Mouse (Mus musculus) hindbrain, postnatal 0 days (tissue): Measurements from ENCODE around the gene Klhdc2. TPM values are rescaled to one million over a fixed set of nuclear protein-coding genes. Genes with fewer than 3 reads are reported as not detected.

Source experiments
- ATAC-seq: fragments of 200-750 bp; cut with Nextera tagmentation; 2 replicates; pipeline ENCODE4 v1.8.0; 2017; ENCODE audit warnings: mild to moderate bottlenecking, moderate TSS enrichment, moderate library complexity
- DNase-seq: peaks from one replicate; pipeline ENCODE4 v3.0.0-alpha.2; 2015; ENCODE audit warnings: low spot score
- H3K27ac ChIP-seq: fragments of 300-500 bp; sonication (generic); 2 replicates; pipeline ENCODE4 v1.5.1; 2014; ENCODE audit warnings: mild to moderate bottlenecking
- H3K27me3 ChIP-seq: fragments of 300-500 bp; sonication (generic); 2 replicates; pipeline ENCODE4 v1.6.1; 2014; ENCODE audit warnings: low read length, mixed read lengths; ENCODE audit not compliant: insufficient read depth
- H3K36me3 ChIP-seq: fragments of 300-500 bp; sonication (generic); 2 replicates; pipeline ENCODE4 v1.6.1; 2014; ENCODE audit warnings: low read length, mixed read lengths; ENCODE audit not compliant: insufficient read depth
- H3K4me1 ChIP-seq: fragments of 300-500 bp; sonication (generic); 2 replicates; pipeline ENCODE4 v1.6.1; 2014; ENCODE audit warnings: antibody characterized with exemption, low read length, mixed read lengths; ENCODE audit not compliant: insufficient read depth
- H3K4me2 ChIP-seq: fragments of 300-500 bp; sonication (generic); 2 replicates; pipeline ENCODE4 v1.6.1; 2014; ENCODE audit warnings: low read depth, mild to moderate bottlenecking, low read length, moderate library complexity, mixed read lengths
- H3K4me3 ChIP-seq: fragments of 300-500 bp; sonication (generic); 2 replicates; pipeline ENCODE4 v1.5.1; 2014; ENCODE audit warnings: low read length
- H3K9ac ChIP-seq: fragments of 300-500 bp; sonication (generic); replicated peaks from 2 replicates; pipeline ENCODE4 v1.6.1; 2014; ENCODE audit warnings: mild to moderate bottlenecking, low read length, moderate library complexity, mixed read lengths
- H3K9me3 ChIP-seq: fragments of 300-500 bp; sonication (generic); 2 replicates; pipeline ENCODE4 v1.6.1; 2016; ENCODE audit warnings: low read length, mixed read lengths
- CTCF ChIP-seq: IDR thresholded peaks from 2 replicates; pipeline ENCODE4 v1.5.1; 2016; ENCODE audit warnings: antibody characterized with exemption, control low read depth, low read depth
- WGBS: fragments of 180-500 bp; shearing (Covaris S2); extraction: QIAGEN DNeasy Blood & Tissue Kit; methylation state at CpG from one replicate; pipeline ENCODE4 v1.1.7; 2014; 5-methylcytosine and 5-hydroxymethylcytosine counted together
- polyA plus RNA-seq: library from polyadenylated mRNA; unstranded; fragments of >200 nt; fragmentation: Nextera tagmentation; extraction: Ambion mirVana; gene quantifications from 2 replicates; pipeline ENCODE4 v1.2.1, GENCODE M21; 2015
- total RNA-seq: library from RNA; depleted of rRNA; stranded (reverse); fragments of >200 nt; gene quantifications from 2 replicates; pipeline ENCODE4 v1.2.3, GENCODE M21; 2014; rRNA removed

The Klhdc2 gene
- total and polyA plus RNA-seq, 2 experiments from 2014 or later = 251 to 252 TPM

DNA sequence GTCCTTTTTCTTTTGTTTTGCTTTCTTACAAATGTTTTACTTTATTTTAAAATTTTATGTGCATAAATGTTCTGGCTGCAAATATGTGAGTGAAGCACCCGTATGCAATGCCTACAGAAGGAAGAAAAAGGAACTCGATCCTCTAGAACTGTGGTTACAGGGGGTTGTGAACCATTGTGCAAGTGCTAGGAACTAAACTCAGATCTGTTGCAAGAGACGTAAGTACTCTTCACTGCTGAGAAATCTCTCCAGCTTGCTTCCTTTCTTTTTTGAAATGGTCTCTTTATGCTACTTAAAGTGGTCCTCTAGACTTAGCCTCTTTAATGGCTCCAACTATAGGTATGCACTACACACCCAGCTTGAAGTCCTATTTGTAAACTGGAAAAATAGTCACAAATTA lies 34.7 kb downstream of the Klhdc2 start:
- whole genome bisulfite sequencing = 95% methylated on average over 3 of the region's 3 CpGs
- TF ChIP-seq CTCF = no peak

DNA sequence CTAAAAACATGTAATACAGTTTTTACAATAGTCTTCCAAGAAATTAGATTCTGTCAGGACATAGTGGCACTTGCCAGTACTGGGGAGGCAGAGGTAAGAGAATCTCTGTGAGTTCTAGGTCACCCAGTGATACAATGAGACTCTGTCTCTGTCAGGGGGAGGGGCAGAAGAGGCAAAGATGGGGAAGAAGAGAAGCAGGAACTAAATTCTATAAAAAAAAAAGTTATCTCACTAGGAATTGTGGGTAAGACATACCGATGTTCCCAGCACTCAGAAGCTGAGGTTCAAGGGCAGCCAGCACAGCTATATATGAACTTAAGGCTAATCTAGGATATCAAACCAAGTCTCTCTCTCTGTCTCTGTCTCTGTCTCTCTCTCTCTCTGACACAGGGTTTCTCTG lies 35.7 kb downstream of the Klhdc2 start:
- no peak overlapping the region for H3K4me3 ChIP-seq
- no peak for TF ChIP-seq CTCF

More for the DNA sequence above, 34.7 kb downstream of the Klhdc2 start:
- ATAC-seq (no peak), DNase-seq (no peak)
- Histone ChIP-seq H3K27ac (no peak overlapping the region), H3K4me2 (no peak overlapping the region), H3K9ac (no peak overlapping the region), H3K4me1 (no peaks in the 10 kb centered on the region), H3K36me3 (peaks cover 16% of the 10 kb centered on the region; the same call in 1 of the 2 replicates), H3K9me3 (no peaks in the 10 kb centered on the region), H3K27me3 (no peaks in the 10 kb centered on the region), H3K4me3 (no peak overlapping the region)

DNA sequence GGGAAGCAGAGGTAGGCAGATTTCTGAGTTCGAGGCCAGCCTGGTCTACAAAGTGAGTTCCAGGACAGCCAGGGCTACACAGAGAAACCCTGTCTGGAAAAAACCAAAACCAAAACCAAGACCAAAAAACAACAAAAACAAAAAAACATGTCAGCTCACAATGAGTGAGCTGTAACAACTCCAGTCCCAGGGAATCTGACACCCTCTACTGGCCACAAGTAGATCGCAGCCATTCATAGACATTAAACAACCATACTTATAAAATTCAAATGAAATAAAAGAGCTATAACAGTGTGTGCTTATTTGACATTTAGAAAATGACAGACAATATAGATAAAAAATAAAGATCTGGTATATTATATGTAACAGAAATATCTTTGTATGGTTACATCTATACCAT lies 37.1 kb downstream of the Klhdc2 start:
- peak; percentile 59 for TF ChIP-seq CTCF
- Histone ChIP-seq H3K27me3 (no peaks in the 10 kb centered on the region), H3K27ac (no peak overlapping the region), H3K4me3 (no peak overlapping the region), H3K9me3 (no peaks in the 10 kb centered on the region), H3K4me1 (no peaks in the 10 kb centered on the region), H3K36me3 (peaks cover 24% of the 10 kb centered on the region), H3K4me2 (no peak overlapping the region), H3K9ac (no peak overlapping the region)
- WGBS = 92% methylated on average over 2 of the region's 2 CpGs
- DNase-seq (peak; percentile 51), ATAC-seq (no peak)

More for the DNA sequence above, 35.7 kb downstream of the Klhdc2 start:
- Histone ChIP-seq H3K4me1 (no peaks in the 10 kb centered on the region), H3K9ac (no peak overlapping the region), H3K27ac (no peak overlapping the region), H3K36me3 (peaks cover 23% of the 10 kb centered on the region), H3K4me2 (no peak overlapping the region), H3K27me3 (no peaks in the 10 kb centered on the region), H3K9me3 (no peaks in the 10 kb centered on the region)
- ATAC-seq (no peak), DNase-seq (no peak)
- WGBS = 84% methylated on average over 1 of the region's 1 CpGs

- Histone ChIP-seq H3K27ac (no peak overlapping the region), H3K4me2 (no peak overlapping the region), H3K9ac (no peak overlapping the region), H3K4me1 (no peaks in the 10 kb centered on the region), H3K9me3 (no peaks in the 10 kb centered on the region), H3K36me3 (peaks cover 33% of the 10 kb centered on the region), H3K27me3 (no peaks in the 10 kb centered on the region), H3K4me3 (no peak overlapping the region)
- 88% methylated on average over 2 of the region's 2 CpGs for WGBS
- no peak for TF ChIP-seq CTCF
- ATAC-seq (no peak), DNase-seq (no peak)
These were observed 53.4 kb downstream of the Klhdc2 start for GRCm38 (mm10) chr12:69349928-69350327.

DNA sequence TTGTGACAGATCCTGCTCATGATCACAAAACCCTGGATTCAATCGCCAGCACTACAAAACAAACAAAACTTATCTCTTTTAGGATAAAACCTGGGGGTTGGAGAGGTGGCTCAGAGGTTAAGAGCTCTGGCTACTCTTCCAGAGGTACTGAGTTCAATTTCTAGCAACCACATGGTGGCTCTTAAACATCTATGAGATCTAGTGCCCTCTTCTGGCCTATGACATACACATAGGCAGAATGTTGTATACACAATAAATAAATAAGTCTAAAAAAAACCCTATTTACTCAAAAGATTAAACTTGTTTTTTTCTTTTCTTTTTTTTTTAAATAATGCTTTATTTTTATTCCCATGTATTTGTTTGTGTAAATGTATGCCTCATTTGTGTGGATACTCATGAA lies 55.2 kb downstream of the Klhdc2 start:
- Histone ChIP-seq H3K9me3 (no peaks in the 10 kb centered on the region), H3K27me3 (no peaks in the 10 kb centered on the region), H3K27ac (no peak overlapping the region), H3K36me3 (peaks cover 25% of the 10 kb centered on the region), H3K4me2 (no peak overlapping the region), H3K4me1 (peaks cover 4% of the 10 kb centered on the region; the same call in 1 of the 2 replicates), H3K9ac (no peak overlapping the region), H3K4me3 (no peak overlapping the region)
- DNase-seq (no peak), ATAC-seq (no peak)
- peak; percentile 13; the same call in 1 of the 2 replicates for TF ChIP-seq CTCF
- WGBS = 95% methylated on average over 1 of the region's 1 CpGs

DNA sequence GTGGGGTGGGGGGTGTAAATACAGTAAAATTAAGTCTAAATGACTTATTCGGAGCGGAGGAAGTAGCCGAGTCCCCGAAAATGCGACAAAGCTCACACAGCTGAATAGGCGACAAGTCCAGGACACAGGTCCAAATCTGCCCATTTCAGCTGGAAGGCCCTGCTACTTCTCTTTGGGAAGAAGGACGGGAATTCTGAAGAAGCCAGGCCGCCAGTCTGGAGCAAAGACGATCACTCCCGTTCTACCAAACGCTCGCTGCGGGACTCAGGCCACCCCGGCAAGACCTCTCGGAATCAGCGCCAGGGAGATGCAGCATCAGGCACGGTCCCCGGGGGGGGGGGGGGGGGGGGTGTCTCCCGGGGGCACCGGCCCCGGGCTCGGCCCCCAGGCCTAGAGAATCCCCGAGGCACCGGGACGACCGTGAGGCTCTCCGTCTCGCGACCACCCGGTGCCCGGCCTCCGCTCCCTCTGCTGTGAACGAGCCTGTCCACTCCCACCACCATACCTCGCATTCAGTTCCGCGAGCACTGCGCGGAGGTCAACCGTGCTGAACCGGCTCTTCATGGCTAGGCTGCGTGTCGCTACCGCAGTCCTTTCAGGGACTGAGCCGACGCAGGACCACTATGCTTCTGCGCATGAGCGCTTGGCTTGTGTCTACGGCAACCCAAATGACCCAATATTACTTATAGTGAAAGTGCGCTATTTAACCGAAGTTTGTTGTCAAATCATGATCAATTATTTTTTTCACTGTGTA lies 60.2 kb downstream of the Klhdc2 start, which contains the start of gene Nemf:
Gene Nemf (minus strand): TSS at position 620 of the 754 bp plus-strand sequence.
- peak within 1 kb of the TSS; percentile 92 for H3K9ac ChIP-seq
- H3K27me3 ChIP-seq = no peaks in the 10 kb centered on the region
- DNase-seq = peak; percentile 95
- 1% methylated on average over 46 of the region's 50 CpGs for WGBS
- peak within 1 kb of the TSS; percentile 85 for H3K4me2 ChIP-seq
- peak within 1 kb of the TSS; percentile 83 for H3K4me3 ChIP-seq
- TF ChIP-seq CTCF = no peak
- ATAC-seq = peak; percentile 53
- H3K36me3 ChIP-seq = peaks cover 12% of the 10 kb centered on the region; the same call in 1 of the 2 replicates
- peak within 1 kb of the TSS; percentile 81 for H3K27ac ChIP-seq
- no peaks in the 10 kb centered on the region for H3K9me3 ChIP-seq
- H3K4me1 ChIP-seq = peaks cover 4% of the 10 kb centered on the region; the same call in 1 of the 2 replicates

DNA sequence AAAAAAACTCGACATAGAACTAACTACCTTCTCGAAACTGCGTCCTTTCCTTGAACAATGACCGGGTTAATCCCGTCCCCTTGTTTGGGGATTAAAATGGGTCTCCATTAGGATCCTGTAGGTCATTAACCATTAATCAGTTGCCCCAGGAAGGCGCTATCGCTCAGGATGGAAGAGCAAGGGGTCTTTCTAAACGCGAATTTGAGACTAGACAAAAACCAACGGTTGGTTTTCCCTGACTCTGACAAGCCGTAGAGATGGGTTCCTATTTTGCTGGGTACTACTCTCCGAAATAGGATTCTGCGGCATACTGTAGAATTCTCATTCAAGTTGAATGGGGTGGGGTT lies 60.8 kb downstream of the Klhdc2 start:
- Histone ChIP-seq H3K9ac (peak overlapping the region; percentile 92), H3K4me3 (peak overlapping the region; percentile 83), H3K36me3 (peaks cover 8% of the 10 kb centered on the region; the same call in 1 of the 2 replicates), H3K9me3 (no peaks in the 10 kb centered on the region), H3K27me3 (no peaks in the 10 kb centered on the region), H3K27ac (no peak overlapping the region; the same call in 1 of the 2 replicates), H3K4me2 (peak overlapping the region; percentile 85), H3K4me1 (peaks cover 4% of the 10 kb centered on the region; the same call in 1 of the 2 replicates)
- ATAC-seq (no peak), DNase-seq (no peak)
- 5% methylated on average over 13 of the region's 13 CpGs for WGBS
- TF ChIP-seq CTCF = no peak

Other genes starting within 250 kb of the Klhdc2 start
- gene Rps29, start 137.5 kb upstream of the Klhdc2 start, total RNA-seq = 56.4 and 153 TPM in 2 replicates
- gene Rps29, start 137.5 kb upstream of the Klhdc2 start, polyA plus RNA-seq = 1,492 and 1,507 TPM in 2 replicates
- 0.37 and 0.86 TPM in 2 replicates for gene Lrr1, start 127.9 kb upstream of the Klhdc2 start, total RNA-seq
- gene Lrr1, start 127.9 kb upstream of the Klhdc2 start, polyA plus RNA-seq = 3.4 and 3.6 TPM in 2 replicates
- gene Rpl36al, start 112.6 kb upstream of the Klhdc2 start, total RNA-seq = 80.6 and 99.1 TPM in 2 replicates
- gene Rpl36al, start 112.6 kb upstream of the Klhdc2 start, polyA plus RNA-seq = 417 and 430 TPM in 2 replicates
- 64.6 and 71.1 TPM in 2 replicates for gene Mgat2, start 112.5 kb upstream of the Klhdc2 start, total RNA-seq
- 39.7 and 42.2 TPM in 2 replicates for gene Mgat2, start 112.5 kb upstream of the Klhdc2 start, polyA plus RNA-seq
- 2.0 and 4.7 TPM in 2 replicates for gene Gm49383, start 99.6 kb upstream of the Klhdc2 start, total RNA-seq
- 11.4 and 13.3 TPM in 2 replicates for gene Gm49383, start 99.6 kb upstream of the Klhdc2 start, polyA plus RNA-seq
- 5.1 and 5.2 TPM in 2 replicates for gene Dnaaf2, start 98.3 kb upstream of the Klhdc2 start, total RNA-seq
- 7.7 and 8.2 TPM in 2 replicates for gene Dnaaf2, start 98.3 kb upstream of the Klhdc2 start, polyA plus RNA-seq
- not detected in 2 replicates for gene Gm49384, start 92.4 kb upstream of the Klhdc2 start, total RNA-seq
- gene Gm49384, start 92.4 kb upstream of the Klhdc2 start, polyA plus RNA-seq = 7.1 and 8.3 TPM in 2 replicates
- 4.1 and 4.4 TPM in 2 replicates for gene Pole2, start 68.5 kb upstream of the Klhdc2 start, total RNA-seq
- gene Pole2, start 68.5 kb upstream of the Klhdc2 start, polyA plus RNA-seq = 3.1 and 4.3 TPM in 2 replicates
- gene Klhdc1, start 55.5 kb upstream of the Klhdc2 start, total RNA-seq = 3.9 and 6.5 TPM in 2 replicates
- gene Klhdc1, start 55.5 kb upstream of the Klhdc2 start, polyA plus RNA-seq = 15.0 and 23.6 TPM in 2 replicates
- 24.9 and 34.3 TPM in 2 replicates for gene Nemf, start 60.5 kb downstream of the Klhdc2 start, total RNA-seq
- gene Nemf, start 60.5 kb downstream of the Klhdc2 start, polyA plus RNA-seq = 69.7 and 78.2 TPM in 2 replicates
- gene Arf6, start 75.5 kb downstream of the Klhdc2 start, total RNA-seq = 112 and 132 TPM in 2 replicates
- 41.6 and 43.5 TPM in 2 replicates for gene Arf6, start 75.5 kb downstream of the Klhdc2 start, polyA plus RNA-seq
- not detected in 2 replicates for gene Gm9887, start 75.8 kb downstream of the Klhdc2 start, total RNA-seq
- gene Gm9887, start 75.8 kb downstream of the Klhdc2 start, polyA plus RNA-seq = 0.43 and 1.5 TPM in 2 replicates